Mouse (Mus musculus) cerebellum, adult 2 months (tissue): ENCODE data around the gene Rad51b.

Experiments used
- CTCF ChIP-seq: fragments of 200-500 bp; IDR thresholded peaks from 2 replicates; pipeline ENCODE4 v1.5.1; 2011; ENCODE audit warnings: low read depth, mild to moderate bottlenecking, control low read depth, low read length, moderate library complexity, borderline replicate concordance; ENCODE audit not compliant: insufficient read depth
- POLR2A ChIP-seq: fragments of 200-500 bp; IDR thresholded peaks from 2 replicates; pipeline ENCODE4 v1.6.1; 2011; ENCODE audit warnings: low read length, control low read depth, borderline replicate concordance; ENCODE audit not compliant: insufficient read depth

DNA sequence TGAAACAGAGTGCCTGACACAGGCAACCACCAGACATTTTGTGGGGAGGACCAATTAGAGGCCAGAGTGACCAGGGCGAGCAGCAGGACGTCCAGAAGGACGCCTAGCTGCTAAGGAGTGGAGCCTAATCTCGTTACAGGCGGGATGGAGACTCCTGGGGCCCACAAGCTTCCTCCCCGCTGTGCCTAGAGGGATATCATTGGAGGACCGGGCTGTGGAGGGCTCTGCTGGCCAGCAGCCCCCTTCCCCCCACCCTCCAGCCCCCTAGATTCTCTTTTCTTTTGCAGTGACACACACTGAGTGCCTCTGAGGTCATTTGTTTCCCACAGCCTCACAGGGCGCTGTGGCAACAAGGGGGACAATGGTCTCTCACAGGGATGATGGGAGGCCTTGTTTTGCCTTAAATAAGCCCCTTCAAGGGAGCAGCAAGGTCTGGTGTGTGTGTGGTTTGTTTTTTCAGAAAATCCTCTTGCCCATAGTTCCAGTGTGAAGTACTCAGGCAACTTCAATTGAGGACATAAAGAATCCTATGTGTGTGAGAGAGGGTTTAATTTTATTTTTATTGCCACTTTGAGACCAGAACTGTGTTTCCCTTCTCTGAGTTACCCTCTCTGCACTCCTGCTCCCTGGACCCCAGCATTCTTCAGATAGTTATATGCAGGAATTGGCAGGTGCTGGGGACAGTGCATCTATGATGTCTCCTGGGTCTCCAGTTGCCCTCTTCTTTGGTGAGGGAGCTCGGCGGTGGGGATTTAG lies 422.2 kb downstream of the Rad51b start:
- TF ChIP-seq CTCF (no peak), POLR2A (no peak)
